Mouse (Mus musculus) neural tube, embryonic 10.5 days (tissue): ENCODE data around the gene Spata3.
"Not testable (repeated sequence)": the region's sequence is repeated elsewhere in the genome, so short reads cannot be mapped to it uniquely, and the experiment has no call there.

Source experiments
- DNase-seq: peaks from one replicate; pipeline ENCODE4 v3.0.0-alpha.2; 2017; ENCODE audit warnings: low spot score; ENCODE audit errors: extremely low spot score

Spata3 gene

DNA sequence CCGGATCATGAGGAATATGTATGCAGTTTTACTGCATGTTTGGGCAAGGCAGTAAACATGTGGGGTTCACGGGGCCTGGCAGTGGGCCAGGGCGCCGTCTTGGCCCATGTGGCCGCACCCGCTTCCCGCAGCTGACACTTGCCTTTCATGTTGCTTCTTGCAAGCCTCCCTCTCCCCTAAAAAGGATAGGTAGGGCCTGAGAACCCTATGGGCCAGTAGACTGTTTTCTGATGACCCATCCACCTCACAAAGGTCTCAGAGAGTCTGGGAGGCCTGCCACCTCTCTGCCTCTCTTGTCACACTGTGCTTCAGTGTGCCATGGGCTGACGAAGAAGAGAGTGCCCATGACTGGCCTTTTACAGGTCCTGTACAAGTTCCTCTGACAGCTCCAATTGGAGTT is at the start of gene Spata3:
Gene Spata3 (plus strand): TSS at position 301 of the 400 bp plus-strand sequence.
- DNase-seq, result no peak

DNA sequence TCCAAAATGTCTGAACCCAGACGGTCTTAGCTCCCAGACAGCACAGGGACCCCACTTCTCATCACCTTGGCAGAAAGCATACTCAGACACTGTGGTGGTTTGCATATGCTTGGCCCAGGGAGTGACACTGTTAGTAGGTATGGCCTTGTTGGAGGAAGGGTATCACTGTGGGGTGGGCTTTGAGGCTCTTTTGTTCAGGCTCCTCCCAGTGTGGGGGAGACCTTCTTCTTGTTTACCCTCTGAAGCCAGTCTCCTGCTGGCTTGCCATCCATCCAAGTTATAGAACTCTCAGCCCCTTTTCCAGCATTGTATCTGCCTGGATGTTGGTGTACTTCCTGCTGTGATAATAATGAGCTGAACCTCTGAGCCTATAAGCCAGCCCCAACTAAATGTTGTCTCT is 47.5 kb upstream of the Spata3 start:
- no peak for DNase-seq

DNA sequence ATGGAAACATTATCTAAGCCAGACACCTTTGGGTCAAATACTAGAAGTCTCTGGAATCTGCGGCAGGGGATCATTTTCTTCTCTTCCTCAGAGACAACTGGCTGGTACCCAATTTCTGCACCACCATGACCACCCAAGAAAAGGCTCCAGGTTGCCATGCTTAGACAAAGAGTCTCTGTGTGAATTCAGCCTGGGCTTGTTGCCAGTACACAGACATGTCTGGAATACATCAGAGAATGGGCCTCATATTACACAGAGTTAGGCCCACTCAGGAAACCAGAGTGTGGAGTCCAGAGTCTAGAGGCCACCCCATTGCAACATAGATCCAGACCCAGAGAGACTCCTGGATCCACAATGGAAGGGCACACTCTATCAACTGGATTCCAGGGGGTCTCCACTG is 47.1 kb upstream of the Spata3 start:
- DNase-seq, result no peak

DNA sequence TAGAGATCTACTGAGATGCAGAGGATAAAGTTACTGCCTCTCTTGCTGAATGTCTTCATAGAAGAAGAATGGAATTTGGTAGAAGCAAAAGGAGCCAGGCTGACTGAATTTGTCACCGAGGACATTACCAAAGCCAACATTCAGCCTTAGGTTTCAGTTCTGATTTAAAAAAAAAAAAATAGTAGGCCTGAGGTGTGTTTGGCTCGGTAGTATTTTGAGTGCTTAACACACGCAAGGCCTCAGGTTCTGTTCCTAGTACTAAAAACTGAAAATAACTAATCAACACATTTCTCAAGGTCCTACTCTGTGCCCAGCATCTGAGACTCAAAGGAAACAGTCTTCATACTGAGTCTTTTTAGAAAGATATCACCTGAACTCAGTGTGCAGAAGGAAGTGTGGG is 45.5 kb upstream of the Spata3 start:
- DNase-seq, result no peak

DNA sequence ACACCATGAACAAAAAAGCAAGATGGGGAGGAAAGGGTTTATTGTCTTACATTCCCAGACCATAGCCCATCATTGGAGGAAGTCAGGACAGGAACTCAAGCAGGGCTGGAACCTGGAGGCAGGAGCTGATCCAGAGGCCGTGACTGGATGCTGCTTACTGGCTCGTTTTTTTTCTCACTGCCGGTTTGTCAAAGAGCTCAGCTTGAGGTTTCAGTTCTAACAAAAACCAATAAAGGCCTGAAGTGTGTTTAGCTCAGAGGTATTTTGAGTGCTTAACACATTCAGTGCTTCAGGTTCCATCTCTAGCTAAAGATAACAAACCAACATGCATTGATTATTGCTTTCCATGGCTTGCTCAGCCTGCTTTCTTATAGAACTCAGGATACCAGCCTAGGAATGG is 44.3 kb upstream of the Spata3 start:
- no peak for DNase-seq

DNA sequence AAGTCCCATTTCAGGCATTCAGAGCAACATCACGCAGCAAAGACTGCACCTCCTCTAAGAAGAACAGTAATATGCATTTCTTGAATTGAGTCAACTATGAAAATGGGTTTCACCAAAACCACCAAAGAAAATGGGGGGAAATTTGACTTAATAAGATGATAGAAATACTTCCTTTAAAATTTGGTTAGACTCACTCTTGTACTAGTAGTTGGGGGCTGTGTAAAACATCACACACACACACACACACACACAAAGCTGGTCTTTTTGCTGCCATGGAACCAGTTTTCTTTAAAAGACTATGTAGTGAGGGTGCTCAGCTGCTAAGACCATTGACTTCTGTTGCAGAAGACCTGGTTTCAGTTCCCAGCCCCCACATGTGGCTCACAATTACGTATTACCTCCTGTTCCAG is 43.1 kb upstream of the Spata3 start:
- DNase-seq, result no peak

DNA sequence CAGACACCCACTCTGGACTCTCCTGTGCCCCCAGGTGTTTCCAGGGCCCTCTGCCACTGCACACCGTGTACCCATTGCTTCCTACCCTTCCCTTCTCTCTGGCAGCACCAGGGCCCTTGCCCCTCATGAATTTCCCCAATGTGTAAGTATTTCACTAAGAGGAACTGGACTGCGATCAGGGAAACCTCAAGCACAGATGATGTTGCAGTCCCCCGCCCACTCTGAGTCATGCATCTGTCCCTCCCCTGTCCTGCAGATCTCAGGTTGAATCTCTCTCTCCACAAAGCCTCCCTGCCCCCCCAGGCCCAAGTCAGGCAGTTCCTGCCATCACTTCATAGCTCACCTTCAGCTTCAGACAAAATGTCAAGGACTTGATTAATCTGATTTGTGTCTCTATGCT is 38.9 kb upstream of the Spata3 start:
- DNase-seq, result no peak

DNA sequence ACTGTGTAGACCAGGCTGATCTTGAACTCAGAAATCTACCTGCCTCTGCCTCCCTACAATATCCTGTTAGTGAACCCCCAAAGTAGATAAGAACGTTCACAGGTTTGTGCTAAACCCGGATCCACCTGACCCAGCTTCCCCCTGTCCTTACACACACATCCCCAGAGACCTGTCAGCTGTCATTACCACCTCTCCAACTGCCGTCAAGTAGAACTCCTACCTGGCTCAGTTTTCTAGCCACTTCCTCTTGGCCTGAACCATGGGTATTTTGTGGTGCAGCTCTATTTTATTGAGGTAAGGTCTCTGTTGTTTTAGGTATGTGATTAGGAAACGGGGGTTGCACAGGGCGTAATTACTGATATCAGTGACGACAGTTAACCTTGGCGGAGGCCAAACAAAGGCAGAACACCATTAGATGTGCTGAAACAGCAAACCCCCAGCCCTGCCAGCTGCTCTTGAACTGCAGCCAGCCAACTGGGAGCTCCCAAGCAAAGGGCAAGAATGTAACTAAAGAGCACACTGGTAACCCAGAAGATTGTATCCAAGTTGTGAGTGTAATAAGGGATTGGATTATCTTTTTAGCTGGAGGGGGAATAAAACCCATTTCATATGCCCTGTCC is 34.8 kb upstream of the Spata3 start:
- DNase-seq, result no peak

DNA sequence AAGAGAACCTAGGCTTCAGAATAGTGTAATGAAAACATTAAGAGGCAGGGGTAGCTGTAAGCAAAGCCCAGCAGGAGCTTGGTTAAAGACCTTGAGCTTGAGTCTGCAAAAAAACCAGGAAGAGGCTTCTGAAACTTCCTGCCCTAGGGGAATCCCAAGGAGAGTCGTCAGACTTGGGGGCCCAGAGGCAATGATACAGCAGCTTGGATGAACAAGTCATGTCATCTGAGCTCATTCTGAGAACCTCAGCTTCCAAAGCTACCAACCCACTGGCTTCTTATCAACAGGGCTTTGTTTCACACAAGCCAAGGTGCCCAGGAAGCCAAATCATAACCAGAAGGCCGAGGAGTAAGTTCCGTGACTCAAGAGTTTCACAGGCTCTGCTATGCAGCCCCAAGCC is 30.8 kb upstream of the Spata3 start:
- no peak for DNase-seq

DNA sequence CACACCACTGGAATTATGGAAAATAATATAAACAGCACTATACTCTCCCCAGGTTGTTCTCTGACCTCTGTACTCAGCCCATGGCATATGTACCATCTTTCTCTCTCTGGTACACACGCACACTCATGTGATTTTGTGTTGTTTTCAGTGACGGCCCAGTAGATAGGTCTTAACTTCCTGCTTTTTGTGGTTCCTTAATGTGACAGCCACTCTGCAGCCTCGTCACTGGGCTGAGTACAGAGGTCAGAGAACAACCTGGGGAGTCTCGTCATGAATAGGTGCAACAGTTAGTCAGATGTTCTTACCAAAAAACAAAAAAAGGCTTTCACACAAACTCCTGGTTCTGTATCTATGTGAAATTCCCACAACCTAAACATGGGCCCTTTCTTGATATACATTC is 28.3 kb upstream of the Spata3 start:
- DNase-seq, result no peak

DNA sequence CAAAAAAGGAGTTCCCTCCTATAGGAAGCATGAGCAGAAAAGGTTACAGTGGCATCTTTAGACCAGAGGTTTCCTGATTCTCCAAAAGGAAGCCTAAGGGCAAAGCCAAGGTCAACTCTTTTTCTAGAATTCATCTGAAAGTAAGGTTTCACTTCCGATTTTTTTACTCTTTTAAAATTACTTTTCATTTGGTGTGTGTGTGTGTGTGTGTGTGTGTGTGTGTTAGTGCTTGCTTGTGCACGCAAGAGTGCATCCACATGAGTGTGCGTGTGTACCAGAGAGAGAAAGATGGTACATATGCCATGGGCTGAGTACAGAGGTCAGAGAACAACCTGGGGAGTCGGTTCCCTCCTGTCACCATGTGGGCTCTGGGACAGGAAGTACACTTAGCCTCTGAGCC is 27.7 kb upstream of the Spata3 start:
- not testable (repeated sequence) for DNase-seq

DNA sequence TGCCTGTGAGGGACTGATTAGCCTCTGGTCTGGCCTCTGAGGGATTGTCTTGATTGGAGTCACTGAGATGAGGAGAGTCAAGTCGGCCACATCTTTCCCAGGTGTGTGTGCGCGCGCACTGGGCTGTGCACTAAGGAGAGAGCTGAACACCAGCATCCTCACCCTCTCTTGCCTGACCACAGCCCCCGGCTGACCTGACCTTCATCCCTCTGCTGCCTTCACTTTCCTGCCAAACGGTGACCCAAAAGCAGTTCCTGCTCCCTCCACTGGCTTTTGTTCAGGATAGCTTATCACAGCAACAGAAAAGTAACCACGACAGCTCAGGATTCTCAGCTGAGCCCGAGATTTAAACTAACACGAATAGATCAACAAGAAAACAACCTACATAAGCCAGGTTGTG is 24.4 kb upstream of the Spata3 start:
- DNase-seq, result no peak

DNA sequence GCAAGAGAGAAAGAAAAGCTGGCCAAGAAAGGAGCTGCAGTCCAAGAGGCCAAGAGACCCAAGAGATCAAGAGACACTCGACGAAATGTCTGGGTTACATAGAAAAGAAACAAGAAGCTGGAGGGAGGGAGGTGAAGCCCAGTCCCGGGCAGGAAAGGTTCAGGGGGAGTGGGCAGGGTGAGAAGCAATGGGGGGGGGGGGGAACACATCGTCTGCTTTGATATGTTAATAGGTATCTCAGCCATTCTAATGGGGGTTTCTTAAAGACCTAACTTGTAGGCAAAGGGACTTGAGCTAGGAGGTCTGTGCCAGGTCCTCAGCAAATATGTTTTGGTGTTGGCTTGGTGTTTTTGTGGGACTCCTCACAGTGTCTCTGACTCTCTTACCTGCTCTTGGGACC is 23.1 kb upstream of the Spata3 start:
- DNase-seq, result no peak

DNA sequence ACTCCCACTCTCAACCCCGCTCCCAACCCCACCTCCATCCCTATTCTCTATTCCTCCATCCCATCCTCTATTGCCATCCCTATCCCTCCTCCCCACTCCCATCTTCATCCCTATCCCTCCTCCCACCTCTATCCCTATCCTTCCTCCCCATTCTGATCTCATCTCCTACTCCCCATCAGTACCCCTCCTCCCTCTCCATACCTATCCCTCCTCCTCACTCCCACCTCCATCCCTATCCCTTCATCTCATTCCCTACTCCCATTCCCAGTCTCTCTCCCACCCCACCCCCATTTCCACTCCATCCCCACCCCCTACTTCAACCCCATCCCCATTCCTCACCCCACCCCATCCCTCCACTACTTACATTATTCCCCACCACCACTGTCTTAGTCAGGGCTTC is 19.4 kb upstream of the Spata3 start:
- DNase-seq, result no peak

DNA sequence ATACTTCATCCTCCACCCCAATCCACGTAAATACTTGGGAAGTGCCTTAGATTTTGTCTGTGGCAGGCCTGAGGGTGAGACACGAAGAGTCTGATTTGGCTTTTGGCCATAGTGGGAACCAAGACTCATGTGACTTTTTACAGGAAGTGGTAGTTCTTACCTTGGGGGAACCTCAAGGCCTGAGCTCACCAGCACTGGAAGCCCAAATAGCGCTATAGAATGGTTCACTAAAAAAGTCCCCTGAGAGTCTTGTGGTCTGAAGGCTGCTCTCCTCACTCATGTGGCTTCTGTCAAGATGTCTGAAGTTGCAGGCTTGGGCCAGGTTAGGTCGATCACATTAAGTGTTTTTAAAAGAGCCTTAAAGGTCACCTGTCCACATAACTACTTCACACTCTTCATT is 18.6 kb upstream of the Spata3 start:
- no peak for DNase-seq

DNA sequence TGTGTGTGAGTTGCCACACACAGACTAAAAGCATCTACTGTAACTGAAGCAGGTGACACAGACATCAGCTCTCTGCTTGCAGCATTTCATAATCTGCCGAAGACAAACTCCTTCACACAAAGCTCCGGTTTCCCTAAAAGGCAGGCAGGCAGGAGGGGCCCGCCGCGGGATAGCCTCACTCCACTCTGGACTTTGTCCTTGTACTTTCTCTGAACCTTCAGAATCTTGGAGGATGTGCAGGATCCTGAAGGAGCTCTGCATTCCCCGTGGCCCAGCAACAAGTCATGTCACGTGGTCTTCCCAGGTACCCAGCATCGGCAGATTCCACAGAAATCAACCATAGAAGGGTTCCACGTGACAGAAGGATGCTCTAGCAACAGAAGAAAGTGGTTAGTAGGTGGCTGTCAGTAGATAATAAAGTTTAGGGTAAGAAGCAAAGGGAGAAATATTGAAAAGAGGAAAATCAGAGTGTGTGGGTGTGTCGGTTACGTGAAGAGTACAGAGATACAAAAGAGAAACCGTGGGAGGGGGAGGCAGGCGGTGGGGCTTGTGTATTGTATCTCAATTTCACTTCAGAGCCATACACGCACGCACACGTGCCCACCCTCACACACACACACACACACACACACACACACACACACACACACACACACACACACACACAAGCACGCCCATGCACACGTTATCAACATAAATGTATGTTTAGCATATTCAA is 16.6 kb upstream of the Spata3 start:
- no peak for DNase-seq

DNA sequence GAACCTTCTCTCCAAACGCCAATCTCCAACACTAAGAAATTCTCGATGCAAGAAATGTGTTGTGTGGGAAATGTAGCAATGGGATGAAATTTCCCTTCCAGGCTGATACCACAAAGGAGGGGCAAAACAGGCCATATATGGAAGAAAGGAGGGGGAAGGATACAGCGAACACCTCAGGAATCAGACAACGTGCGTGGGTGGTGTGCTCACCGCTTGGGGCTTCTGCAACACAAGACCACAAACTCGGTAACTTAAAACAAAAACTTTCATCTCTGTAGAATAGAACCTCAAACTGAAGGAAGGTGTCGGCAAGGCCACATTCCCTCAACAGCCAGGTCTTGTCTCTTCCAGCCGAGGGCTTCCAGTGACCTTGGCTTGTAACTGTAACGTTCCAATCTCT is 11.1 kb upstream of the Spata3 start:
- DNase-seq, result no peak

DNA sequence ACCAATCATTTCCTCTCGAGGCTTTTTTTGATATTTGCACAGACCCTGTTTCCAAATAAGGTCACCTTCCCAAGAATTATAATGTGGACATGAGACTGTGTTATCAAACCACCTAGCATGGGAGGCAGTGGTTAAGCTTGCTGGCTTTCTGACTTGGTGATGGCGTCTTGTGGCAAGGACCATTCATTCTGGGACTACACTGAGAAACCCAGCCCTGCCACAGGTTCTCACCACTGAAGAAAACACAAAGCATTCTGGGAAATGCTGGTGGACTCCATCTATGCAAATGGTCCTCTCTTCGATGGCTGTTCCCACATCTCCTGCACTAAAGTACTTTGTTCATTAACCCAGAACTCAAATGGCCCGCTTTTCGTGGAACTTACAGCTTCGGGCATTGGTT is 10.6 kb upstream of the Spata3 start:
- DNase-seq, result no peak

DNA sequence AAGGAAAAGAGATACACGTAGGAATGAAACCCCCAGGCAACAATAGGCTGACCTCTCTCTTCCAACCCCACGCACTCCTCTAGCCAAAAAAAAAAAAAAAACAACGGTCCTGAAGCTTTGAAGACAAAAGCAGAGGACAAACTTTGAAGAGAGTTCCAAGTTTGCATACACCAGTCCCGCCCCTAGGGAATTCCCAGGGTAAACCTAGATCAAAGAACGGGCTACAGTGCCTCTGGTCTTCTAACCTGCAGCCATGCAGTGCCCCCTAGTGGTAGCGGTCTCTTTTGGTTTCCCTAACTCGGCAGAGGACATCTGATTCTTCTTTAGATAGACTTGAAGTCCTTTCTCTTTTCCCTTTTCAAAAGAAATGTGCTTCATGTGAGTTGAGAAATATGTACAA is 8.8 kb upstream of the Spata3 start:
- DNase-seq, result peak; percentile 86

DNA sequence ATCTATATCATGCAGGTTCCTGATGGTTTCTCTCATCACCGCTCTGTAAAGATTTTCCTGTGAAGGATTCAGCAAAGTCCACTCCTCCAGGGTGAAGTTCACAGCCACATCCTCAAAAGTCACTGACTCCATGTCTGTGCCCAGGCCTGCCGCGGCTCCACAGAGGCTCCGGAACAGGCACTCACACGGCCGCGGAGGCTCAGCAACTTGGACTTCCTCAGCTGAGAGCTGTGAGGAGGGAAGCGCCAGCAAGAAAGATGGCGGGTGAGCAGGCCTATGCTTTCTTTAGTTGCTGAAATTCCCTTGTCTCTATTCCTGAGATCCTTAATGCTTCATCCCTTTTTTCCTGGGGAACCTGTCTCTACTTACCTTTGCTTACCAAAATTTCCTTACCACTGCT is 858 bp upstream of the Spata3 start:
- not testable (repeated sequence) for DNase-seq

DNA sequence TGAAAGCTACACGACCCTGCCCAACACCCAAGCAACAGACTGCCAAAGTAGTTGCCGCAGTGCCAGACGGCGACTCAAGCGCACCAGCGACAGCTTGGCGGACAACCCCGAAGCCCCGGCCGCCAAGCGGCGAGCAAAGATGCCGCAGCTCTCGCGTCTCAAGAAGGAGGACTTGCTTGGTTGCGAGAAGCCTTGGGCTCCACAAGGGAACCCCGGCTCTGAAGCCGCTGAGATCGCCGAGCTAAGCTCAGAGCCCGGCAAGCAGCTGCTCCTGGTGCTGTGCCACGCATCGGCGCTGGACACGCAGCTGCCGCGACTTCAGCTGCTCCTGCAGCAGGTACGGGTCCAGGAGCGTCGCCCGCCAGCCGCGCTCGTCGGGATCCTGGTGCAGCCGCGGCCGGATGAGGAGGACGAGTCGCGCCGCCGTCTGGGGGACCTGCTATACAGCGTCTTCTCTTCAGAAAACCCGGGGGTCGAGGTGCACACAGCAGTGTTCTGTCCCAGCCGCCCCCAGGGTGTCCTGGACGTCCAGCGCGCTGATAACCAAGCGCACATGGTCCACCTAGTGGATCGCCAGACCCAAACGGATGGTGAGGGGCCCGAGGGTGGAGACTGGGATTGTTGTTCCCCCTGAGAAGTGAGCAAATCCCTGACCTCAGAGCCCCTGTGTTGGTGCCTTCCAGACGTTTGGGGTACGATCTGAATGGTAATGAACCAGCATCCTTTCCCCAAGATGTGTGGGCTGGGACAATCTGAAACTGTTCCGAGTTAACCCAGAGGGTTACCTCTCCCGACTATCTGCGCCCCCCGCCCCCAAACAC is 1.8 kb downstream of the Spata3 start:
- DNase-seq, result peak; percentile 78

DNA sequence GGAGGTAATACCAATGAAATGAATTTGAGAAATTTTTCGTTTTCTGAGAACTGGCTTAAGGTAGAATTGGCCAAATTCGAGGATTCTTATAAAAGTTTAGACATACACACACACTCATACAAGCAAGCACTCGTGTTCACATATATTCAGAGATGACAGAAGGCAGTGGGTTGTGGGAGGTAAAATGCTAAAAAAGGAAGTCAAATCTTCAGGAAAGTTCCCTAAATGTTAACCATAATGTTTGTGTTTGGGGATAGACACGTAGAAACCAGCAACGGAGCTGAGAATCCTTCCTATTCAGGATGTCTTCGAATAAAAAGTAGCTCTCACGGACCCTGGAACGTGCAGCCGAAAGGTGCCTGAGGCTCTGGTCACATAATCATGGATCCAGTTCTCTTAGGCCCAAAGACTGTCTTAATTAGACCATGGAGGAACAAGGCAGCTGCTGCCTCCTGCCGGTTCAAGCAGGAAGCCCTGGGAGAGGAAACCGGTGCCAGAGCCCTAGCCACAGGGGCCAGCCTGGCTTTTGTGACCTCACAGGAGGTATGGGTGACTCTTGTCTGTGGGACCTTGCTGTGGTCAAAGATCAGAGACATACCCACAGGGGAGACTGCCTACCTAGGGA is 4.9 kb downstream of the Spata3 start:
- no peak for DNase-seq
